Mouse (Mus musculus) forelimb bud, embryonic 11.5 days (tissue): ENCODE data around the gene Add2.

Source experiments
- DNase-seq: peaks from one replicate; pipeline ENCODE4 v3.0.0-alpha.2; 2012; ENCODE audit warnings: low read depth, low spot score

Gene Add2

GRCm38 (mm10) chr6:86079323-86079722, 50.8 kb downstream of the Add2 start:
- DNase-seq: no peak

- peak; percentile 45 for DNase-seq
These were observed 57.0 kb downstream of the Add2 start for GRCm38 (mm10) chr6:86085518-86085917.

- no peak for DNase-seq
These were observed 58.5 kb downstream of the Add2 start for GRCm38 (mm10) chr6:86086851-86087571.

- no peak for DNase-seq
These were observed 59.3 kb downstream of the Add2 start for GRCm38 (mm10) chr6:86087813-86088212.

GRCm38 (mm10) chr6:86094202-86094838, 65.8 kb downstream of the Add2 start:
- no peak for DNase-seq

GRCm38 (mm10) chr6:86095518-86095917, 67.0 kb downstream of the Add2 start:
- no peak for DNase-seq

- peak; percentile 23 for DNase-seq
These were observed 68.3 kb downstream of the Add2 start for GRCm38 (mm10) chr6:86096733-86097132.

- DNase-seq: no peak
These were observed 68.7 kb downstream of the Add2 start for GRCm38 (mm10) chr6:86097155-86097554.

- no peak for DNase-seq
These were observed 70.5 kb downstream of the Add2 start for GRCm38 (mm10) chr6:86099003-86099402.

GRCm38 (mm10) chr6:86101451-86101850, 73.0 kb downstream of the Add2 start:
- no peak for DNase-seq

- DNase-seq: no peak
These were observed 74.4 kb downstream of the Add2 start for GRCm38 (mm10) chr6:86102874-86103273.

- DNase-seq: no peak
These were observed 75.1 kb downstream of the Add2 start for GRCm38 (mm10) chr6:86103614-86104013.

GRCm38 (mm10) chr6:86104719-86105118, 76.2 kb downstream of the Add2 start:
- DNase-seq: no peak

GRCm38 (mm10) chr6:86106045-86106444, 77.6 kb downstream of the Add2 start:
- no peak for DNase-seq

- DNase-seq: no peak
These were observed 78.6 kb downstream of the Add2 start for GRCm38 (mm10) chr6:86107101-86107500.

- no peak for DNase-seq
These were observed 87.4 kb downstream of the Add2 start for GRCm38 (mm10) chr6:86115843-86116242.

- no peak for DNase-seq
These were observed 94.6 kb downstream of the Add2 start for GRCm38 (mm10) chr6:86123057-86123456.

- no peak for DNase-seq
These were observed 97.3 kb downstream of the Add2 start for GRCm38 (mm10) chr6:86125761-86126160.

- DNase-seq: peak; percentile 66
These were observed 98.6 kb downstream of the Add2 start for GRCm38 (mm10) chr6:86126953-86127581.

- DNase-seq: no peak
These were observed 100.0 kb downstream of the Add2 start for GRCm38 (mm10) chr6:86128504-86128903.

- DNase-seq: no peak
These were observed 101.5 kb downstream of the Add2 start for GRCm38 (mm10) chr6:86129872-86130498.

- DNase-seq: no peak
These were observed 105.4 kb downstream of the Add2 start for GRCm38 (mm10) chr6:86133882-86134281.
